Mouse (Mus musculus) T-helper 2 cell (primary cell): ENCODE measurements at regions not wholly inside any gene's neighbourhood (a gene's known extent, or its start where the extent isn't known, plus 50 kb on each side); places are given as distances from the start of the nearest gene placed in this dataset.

Experiments used
- in situ Hi-C: fragments of 300-600 bp; cut with MboI, MseI; formaldehyde crosslinking; loops from one replicate; pipeline ENCODE4 v1.15.1; 2025; ENCODE audit warnings: high pct_unique_total_duplicates

DNA sequence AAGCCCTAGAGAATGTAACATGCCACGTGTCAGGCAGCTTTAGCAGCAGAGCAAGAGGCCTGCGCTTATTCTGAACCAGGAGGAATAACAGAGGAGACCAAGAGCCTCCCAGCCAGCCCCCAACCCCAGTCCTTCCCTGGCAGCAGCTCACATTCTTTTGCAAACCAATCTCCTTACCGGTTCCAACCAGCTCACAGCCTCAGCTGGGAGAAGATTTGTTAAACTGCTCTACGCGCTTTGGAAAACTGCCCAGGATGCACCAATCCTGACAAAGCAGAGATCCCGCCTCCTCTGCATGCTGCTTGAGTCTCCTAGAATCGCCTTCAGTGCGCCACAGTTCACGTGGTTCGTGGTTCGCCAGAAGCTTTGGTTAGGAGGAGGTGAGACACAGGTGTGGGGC lies 51.8 kb downstream of the Gm9376 start:
- in situ Hi-C loops = no loop called here

DNA sequence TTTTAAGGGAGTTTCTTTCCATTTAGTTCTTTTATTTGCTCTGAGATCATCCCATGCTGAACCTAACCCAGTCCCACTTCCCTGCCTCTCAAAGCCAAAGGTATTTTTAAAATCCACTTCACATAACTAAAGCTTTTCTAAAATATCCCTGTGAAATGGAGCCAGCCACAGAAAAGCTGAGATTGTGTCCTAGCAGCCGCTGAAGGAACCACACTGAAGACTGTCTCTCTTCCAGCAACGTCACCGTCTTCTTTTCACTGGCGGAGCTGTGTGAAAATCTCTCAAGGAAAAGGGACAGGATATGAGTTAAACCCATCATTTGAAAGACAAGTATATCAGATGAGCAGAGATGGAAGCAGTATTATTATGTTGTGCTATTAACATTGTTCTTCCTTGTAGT lies 53.3 kb downstream of the Gm9376 start:
- in situ Hi-C loops = no loop called here

- in situ Hi-C loops = no loop called here
Measured at GRCm38 (mm10) chr14:118321083-118321482, 54.3 kb downstream of the Gm9376 start.

DNA sequence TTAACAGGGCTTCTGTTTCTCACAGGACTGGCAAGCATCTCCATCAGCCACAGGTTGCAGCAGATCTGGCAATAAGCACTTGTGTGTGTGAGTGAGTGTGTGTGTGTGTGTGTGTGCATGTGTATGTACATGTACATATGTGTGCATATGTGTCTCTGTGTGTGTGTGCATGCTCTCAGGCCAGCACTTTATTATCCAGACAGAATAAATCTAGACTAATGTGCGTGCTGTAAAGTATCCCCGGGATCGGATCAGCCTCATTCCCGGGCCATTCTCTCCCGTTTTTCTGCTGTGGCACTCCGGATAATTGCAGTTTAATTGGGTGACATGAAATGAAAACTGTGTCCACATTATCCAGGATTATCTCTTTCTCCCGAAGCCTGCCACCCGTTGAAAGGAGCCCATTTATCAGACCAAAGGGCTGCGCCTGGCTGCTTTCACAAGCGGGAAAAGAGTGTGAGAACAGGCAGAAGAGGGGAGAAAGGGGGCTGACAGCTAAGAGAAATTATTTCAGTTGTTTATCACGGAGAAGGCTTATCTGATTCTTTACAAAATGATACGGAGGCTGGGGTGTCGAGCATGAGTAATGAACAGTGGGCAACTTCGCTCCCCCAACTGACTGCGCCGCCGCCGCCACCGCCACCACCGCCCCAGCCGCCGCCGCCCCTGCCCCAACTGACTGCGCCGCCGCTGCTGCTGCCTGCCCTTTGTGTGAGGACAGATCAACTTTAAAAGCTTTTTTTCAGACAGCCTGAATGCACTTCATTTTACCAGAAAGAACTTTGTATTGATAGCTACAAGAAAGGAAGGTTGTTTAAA lies 55.5 kb downstream of the Gm9376 start:
- in situ Hi-C loops = no loop called here

- in situ Hi-C loops = no loop called here
Measured at GRCm38 (mm10) chr14:118322865-118323264, 56.1 kb downstream of the Gm9376 start.

DNA sequence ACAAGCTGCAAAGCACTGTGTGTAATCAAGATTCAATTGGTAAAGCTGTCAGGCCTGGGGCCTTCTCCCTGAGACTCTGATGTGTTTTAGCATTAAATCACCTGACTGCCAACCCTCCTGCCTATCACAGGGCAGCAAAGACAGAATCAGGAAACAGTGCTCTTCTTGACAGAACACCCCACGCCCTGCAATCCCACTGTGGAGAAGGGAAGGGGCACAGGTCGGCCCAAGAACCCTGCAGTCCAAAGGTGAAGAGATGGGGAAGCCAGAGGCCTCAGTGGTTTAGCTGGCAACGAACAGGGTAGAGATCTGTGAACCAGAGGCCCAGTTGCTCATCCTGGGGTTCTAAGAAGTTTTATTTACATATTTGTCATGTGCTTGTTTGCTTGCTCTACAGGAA lies 71.3 kb downstream of the Gm9376 start:
- in situ Hi-C loops = loop anchor here (10.0 kb wide), 1 partner anchor 547 kb away; no protein-coding TSS in a partner anchor

- in situ Hi-C loops = no loop called here
Measured at GRCm38 (mm10) chr14:118362931-118363330, 96.2 kb downstream of the Gm9376 start.

- in situ Hi-C loops = no loop called here
Measured at GRCm38 (mm10) chr14:118363391-118363821, 96.6 kb downstream of the Gm9376 start.

GRCm38 (mm10) chr14:118366522-118366921 lies 99.8 kb downstream of the Gm9376 start:
- in situ Hi-C loops = no loop called here

DNA sequence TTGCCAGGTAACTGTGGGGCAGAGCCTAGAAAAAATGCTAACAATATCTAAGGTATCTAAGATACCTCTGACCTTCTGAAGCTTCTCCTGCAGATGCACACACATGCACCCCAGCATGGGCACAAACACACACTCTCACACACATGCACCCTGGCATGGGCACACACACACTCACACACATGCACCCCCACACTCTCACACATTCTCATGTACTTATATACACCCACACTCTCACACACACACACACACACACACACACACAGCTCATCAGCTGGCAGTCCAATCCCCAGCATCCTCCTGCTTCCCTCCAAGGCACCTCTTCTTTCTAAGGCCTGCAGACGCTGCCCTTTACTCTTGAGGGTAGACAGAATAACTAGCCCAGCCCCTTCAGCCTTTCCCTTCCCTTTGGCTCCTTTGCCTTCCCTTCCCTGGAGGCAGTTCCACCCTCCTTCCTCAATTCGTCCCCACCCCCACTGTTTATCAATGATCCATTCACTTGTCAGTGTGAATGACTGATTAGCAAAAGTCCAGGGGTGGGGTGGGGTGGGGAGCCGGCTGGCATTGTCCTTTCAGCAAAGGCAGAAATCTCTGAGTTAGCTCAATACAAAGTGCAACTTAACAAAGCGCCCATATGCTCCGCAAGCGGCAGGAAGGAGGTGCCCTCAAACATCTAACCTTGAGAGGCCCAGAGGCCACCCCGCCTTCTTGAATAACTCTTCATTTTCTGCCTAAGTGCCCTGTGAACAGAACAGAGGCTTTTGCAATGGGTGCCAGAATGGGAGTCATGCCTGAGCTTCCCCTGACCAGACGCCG lies 102.1 kb downstream of the Gm9376 start:
- in situ Hi-C loops = no loop called here

GRCm38 (mm10) chr14:118371336-118371735 lies 104.6 kb downstream of the Gm9376 start:
- in situ Hi-C loops = no loop called here

DNA sequence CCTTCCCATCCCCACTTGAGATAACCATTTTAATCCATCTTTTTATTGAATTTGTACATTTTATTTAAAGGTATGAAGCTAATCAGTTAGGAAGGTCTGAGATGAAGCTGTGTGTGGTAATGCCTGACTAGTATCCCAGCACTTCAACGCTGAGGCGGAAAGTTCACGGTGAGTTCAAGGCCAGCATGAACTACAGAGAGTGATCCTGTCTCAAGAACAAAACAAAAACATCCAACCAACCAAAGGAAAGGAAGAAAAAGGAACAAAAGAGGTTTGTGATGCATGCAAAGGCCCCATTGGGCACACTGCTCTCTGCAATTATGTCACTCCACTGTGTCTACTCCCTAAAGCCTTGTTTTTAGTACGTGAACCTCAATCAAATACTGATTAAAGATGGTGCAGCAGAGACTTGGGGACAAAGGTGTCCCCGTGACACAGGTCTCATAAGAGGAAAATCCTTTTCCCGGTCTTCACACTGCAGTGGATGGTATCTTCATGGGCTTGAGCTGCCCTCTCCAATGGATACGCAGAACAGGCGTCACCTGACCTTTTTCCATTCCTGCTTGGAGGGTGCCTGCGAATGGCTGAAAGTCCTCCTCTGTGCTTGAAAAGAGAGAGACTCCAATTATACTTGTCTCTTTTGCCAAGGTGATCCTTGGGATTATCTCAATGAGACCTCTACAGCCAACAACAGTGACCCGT lies 108.2 kb downstream of the Gm9376 start:
- in situ Hi-C loops = no loop called here

GRCm38 (mm10) chr14:118375641-118376040 lies 108.9 kb downstream of the Gm9376 start:
- in situ Hi-C loops = no loop called here

GRCm38 (mm10) chr14:118379624-118380023 lies 112.9 kb downstream of the Gm9376 start:
- in situ Hi-C loops = no loop called here

DNA sequence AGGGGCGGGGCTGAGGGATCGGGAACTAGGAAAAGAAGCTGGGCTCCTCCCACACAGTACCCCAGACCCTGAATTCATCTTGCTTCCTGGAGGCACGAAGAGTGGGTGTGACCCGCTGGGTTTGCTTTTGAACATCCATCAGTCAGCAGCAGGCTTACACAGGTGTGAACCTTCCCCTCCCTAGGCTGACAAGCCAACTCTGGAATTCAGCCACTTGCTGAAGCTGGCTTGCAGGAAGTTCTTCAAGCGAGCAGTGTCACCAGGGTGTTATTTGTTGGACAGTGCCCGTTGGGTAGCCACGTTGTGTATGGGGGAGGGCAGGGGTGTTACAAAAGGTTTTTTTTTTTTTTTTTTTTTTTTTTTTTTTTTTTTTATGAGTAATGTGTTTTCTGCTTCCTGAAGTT lies 118.8 kb downstream of the Gm9376 start:
- in situ Hi-C loops = no loop called here

GRCm38 (mm10) chr14:118388061-118388460 lies 121.3 kb downstream of the Gm9376 start:
- in situ Hi-C loops = no loop called here

DNA sequence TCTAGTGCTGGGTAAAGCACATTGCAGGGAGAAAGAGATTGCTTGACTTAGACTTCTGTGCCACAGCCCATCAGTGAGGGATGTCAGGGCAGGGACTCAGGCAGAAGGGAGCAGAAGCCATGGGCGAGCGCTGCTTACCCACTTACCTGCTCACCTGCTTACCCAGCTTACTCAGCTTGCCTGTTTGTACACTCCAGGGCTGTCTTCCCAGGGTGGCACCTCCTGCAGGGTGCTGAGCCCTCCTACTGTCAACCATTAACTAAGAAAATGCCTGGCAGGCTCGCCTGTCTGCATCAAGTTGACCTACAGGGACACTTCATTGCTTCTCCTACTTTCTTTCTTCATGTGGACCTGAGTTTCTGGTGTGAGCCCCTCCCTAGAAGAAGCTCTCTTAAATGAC lies 124.0 kb downstream of the Gm9376 start:
- in situ Hi-C loops = no loop called here

GRCm38 (mm10) chr14:118391561-118391960 lies 124.8 kb downstream of the Gm9376 start:
- in situ Hi-C loops = no loop called here

DNA sequence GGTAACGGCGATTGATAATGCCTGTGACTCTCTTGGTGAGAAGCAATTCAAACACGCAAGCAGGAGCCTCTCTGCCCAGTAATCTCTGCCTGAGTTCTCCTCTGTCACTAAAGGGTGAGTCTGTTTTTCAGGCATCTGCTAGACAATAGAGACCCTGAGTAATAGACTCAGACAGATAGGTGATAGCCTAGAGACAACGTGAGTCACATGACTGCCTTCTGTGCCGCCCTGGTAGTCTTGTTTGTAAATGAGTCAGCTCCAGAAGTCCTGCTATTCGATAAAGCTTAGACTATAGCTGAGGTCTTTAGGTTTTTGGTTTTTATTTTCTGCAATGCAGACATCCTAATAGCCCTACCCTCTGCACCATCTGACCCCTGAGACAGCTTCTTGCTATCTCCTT lies 126.9 kb downstream of the Gm9376 start:
- in situ Hi-C loops = no loop called here

GRCm38 (mm10) chr14:118414275-118414674 lies 147.5 kb downstream of the Gm9376 start:
- in situ Hi-C loops = no loop called here

DNA sequence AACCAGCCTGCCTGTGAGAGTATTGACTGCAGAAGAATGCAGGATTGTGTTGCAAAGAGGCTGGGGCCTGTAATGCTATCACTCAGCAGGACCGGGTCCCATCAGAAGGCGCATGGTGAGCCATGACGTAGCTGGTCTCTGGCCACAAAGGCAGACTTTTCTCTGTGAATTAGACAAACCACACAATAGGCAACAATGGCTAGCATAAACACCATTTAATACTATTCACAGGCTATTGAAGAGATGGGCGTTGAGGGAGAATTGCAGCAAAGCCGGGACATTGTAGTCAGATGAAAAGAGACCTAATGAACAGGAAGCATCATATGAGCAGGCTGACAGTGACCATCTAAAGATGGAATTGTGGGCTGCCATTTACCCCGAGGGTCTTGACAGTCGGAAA lies 149.4 kb downstream of the Gm9376 start:
- in situ Hi-C loops = no loop called here
